Mouse (Mus musculus) midbrain, embryonic 14.5 days (tissue): ENCODE results near the gene Lck. TPM values are rescaled to one million over a fixed set of nuclear protein-coding genes. Genes with fewer than 3 reads are reported as not detected.

Source experiments
- ATAC-seq: fragments of 200-750 bp; cut with Nextera tagmentation; 2 replicates; pipeline ENCODE4 v1.8.0; 2017; ENCODE audit warnings: moderate number of reproducible peaks, moderate library complexity; ENCODE audit not compliant: low FRiP score, low TSS enrichment
- DNase-seq: peaks from one replicate; pipeline ENCODE4 v3.0.0-alpha.2; 2015
- H3K27ac ChIP-seq: fragments of 300-500 bp; sonication (generic); replicated peaks from 2 replicates; pipeline ENCODE4 v1.5.1; 2014; ENCODE audit warnings: mild to moderate bottlenecking, low read depth, low read length, moderate library complexity
- H3K27me3 ChIP-seq: fragments of 300-500 bp; sonication (generic); 2 replicates; pipeline ENCODE4 v1.6.1; 2014; ENCODE audit warnings: low read length, control low read depth, mixed read lengths; ENCODE audit not compliant: control insufficient read depth, insufficient read depth
- H3K36me3 ChIP-seq: fragments of 300-500 bp; sonication (generic); 2 replicates; pipeline ENCODE4 v1.6.1; 2014; ENCODE audit warnings: low read length, control low read depth; ENCODE audit not compliant: control insufficient read depth, insufficient read depth
- H3K4me1 ChIP-seq: fragments of 300-500 bp; sonication (generic); 2 replicates; pipeline ENCODE4 v1.6.1; 2014; ENCODE audit warnings: mild to moderate bottlenecking, antibody characterized with exemption, low read length, control low read depth; ENCODE audit not compliant: control insufficient read depth, insufficient read depth
- H3K4me2 ChIP-seq: fragments of 300-500 bp; sonication (generic); 2 replicates; pipeline ENCODE4 v1.6.1; 2014; ENCODE audit warnings: mild to moderate bottlenecking, low read length, moderate library complexity
- H3K4me3 ChIP-seq: fragments of 300-500 bp; sonication (generic); replicated peaks from 2 replicates; pipeline ENCODE4 v1.5.1; 2014; ENCODE audit warnings: low read depth, low read length
- H3K9ac ChIP-seq: fragments of 300-500 bp; sonication (generic); replicated peaks from 2 replicates; pipeline ENCODE4 v1.6.1; 2014; ENCODE audit warnings: mild to moderate bottlenecking, low read length, moderate library complexity
- H3K9me3 ChIP-seq: fragments of 300-500 bp; sonication (generic); 2 replicates; pipeline ENCODE4 v1.6.1; 2016; ENCODE audit warnings: low read length, control low read depth, mixed read lengths; ENCODE audit not compliant: control insufficient read depth
- WGBS: fragments of 180-500 bp; shearing (Covaris S2); extraction: QIAGEN DNeasy Blood & Tissue Kit; methylation state at CpG from one replicate; pipeline ENCODE4 v1.1.7; 2014; 5-methylcytosine and 5-hydroxymethylcytosine counted together
- polyA plus RNA-seq: library from polyadenylated mRNA; unstranded; fragments of >200 nt; fragmentation: Nextera tagmentation; extraction: Ambion mirVana; gene quantifications from 2 replicates; pipeline ENCODE4 v1.2.1, GENCODE M21; 2014

Gene Lck
- polyA plus RNA-seq, 1 experiment from 2014 or later = 9.0 TPM

DNA sequence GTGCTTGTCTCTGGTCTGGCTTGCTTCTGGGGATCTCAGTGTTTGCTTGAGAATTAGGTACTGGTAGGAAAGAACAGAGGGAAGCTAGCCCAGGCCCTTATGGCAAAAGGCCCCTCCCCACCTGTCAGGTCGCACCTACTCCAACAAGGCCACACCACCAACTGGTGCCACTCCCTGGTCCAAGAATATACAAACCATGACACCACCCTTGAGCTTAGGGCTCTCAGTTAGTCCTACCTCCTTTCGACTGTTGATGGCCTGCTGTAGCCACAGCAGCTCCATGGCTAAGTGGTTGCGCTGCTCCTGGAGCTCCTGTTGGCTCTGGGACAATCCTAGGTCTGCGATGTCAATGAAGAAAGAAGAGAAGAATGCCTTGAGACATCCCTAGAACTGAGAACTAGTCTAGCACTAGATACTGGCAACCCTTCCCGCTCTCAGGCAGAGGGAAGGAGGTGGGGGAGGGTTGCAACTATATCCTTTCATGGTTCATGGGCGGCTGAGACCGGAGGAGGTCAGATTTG is 43.7 kb upstream of the Lck start:
- 94% methylated on average over 7 of the region's 7 CpGs for WGBS
- no peak for DNase-seq
- Histone ChIP-seq H3K4me3 (no peak overlapping the region), H3K4me2 (no peak overlapping the region), H3K9me3 (no peaks in the 10 kb centered on the region), H3K27ac (no peak overlapping the region), H3K9ac (no peak overlapping the region), H3K4me1 (peaks cover 16% of the 10 kb centered on the region), H3K27me3 (no peaks in the 10 kb centered on the region), H3K36me3 (peaks cover 14% of the 10 kb centered on the region; the same call in 1 of the 2 replicates)
- no peak for ATAC-seq

DNA sequence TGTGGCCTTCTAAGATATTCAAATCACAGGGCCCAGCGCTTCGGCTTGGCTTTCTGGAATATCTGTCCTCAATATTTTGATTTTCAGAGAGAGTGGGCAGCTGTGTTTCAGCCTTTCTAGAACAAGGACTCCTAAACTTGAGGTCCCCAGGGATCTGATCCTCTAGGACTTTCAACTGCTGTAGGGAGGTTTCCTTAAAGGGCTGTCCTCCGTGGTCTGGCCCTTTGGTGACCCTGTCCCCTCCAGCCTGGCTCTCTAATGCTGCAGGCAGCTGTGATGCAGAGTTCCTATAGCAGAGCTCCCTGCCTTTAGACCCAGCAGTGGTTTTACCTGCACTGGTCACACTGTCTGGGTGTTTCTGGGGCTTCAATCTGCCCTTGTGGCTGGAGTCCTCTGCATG is 43.2 kb upstream of the Lck start:
- Histone ChIP-seq H3K4me1 (peaks cover 11% of the 10 kb centered on the region), H3K36me3 (peaks cover 14% of the 10 kb centered on the region; the same call in 1 of the 2 replicates), H3K9ac (no peak overlapping the region), H3K4me3 (no peak overlapping the region), H3K27ac (no peak overlapping the region), H3K27me3 (no peaks in the 10 kb centered on the region), H3K9me3 (no peaks in the 10 kb centered on the region), H3K4me2 (no peak overlapping the region)
- ATAC-seq = no peak
- DNase-seq = no peak
- WGBS = 93% methylated on average over 3 of the region's 3 CpGs

DNA sequence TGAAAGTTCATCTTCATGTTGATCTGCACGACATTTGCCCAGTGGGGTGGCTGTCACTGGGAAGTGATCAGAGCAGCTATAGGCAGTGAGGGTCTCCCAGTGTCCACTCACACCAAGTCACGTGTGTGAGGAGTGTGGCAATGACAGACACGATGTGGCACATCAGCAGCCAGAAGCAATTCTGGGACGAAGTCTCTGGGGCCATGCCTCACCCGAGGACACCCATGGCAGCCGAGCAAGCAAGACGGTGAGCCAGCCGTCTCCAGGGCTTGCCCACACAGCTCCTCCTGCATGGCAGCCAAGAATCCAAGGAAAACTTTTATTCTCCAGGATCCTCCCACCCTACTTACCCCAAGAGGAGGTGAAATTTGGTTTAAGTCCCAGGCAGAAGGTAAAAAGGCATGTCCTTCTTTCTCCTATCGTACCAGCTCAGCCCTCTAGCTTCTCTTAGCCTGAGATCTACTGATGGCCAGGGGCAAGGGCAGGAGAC is 42.4 kb upstream of the Lck start:
- Histone ChIP-seq H3K4me3 (no peak overlapping the region), H3K36me3 (peaks cover 14% of the 10 kb centered on the region; the same call in 1 of the 2 replicates), H3K9ac (no peak overlapping the region), H3K4me1 (peaks cover 8% of the 10 kb centered on the region), H3K27me3 (no peaks in the 10 kb centered on the region), H3K4me2 (no peak overlapping the region), H3K27ac (no peak overlapping the region), H3K9me3 (no peaks in the 10 kb centered on the region)
- WGBS = 88% methylated on average over 9 of the region's 9 CpGs
- ATAC-seq = no peak
- no peak for DNase-seq

DNA sequence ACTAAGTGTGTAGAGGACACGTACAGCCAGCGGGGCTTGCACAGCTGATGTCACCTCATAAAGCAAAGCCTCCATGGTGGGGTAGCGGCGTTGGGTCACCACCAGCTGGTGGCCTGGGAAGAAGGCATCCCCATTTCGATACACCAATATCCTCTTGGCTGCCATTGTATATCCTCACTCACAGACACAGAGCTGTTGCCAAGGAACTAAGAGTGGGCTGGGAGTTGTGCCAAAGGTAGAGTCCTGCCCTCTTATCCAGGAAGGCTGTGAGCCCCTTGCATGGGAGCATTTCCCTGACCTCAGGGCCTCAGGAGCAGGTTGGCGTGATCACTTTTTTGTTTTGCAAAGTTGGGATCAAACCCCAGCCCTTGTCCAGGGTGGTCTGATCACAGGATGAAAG is 40.7 kb upstream of the Lck start, which contains the start of gene Dcdc2b:
Gene Dcdc2b (minus strand): TSS at position 165 of the 400 bp plus-strand sequence.
- Histone ChIP-seq H3K4me2 (no peak within 1 kb of the TSS), H3K4me1 (peaks cover 8% of the 10 kb centered on the region), H3K27ac (no peak within 1 kb of the TSS), H3K36me3 (peaks cover 25% of the 10 kb centered on the region), H3K9me3 (no peaks in the 10 kb centered on the region), H3K4me3 (no peak within 1 kb of the TSS), H3K9ac (no peak within 1 kb of the TSS), H3K27me3 (no peaks in the 10 kb centered on the region)
- 87% methylated on average over 6 of the region's 6 CpGs for WGBS
- ATAC-seq (no peak), DNase-seq (peak; percentile 30)

GRCm38 (mm10) chr4:129610472-129610871 is 37.0 kb upstream of the Lck start:
- WGBS = 80% methylated on average over 4 of the region's 4 CpGs
- no peak overlapping the region for H3K9ac ChIP-seq

DNA sequence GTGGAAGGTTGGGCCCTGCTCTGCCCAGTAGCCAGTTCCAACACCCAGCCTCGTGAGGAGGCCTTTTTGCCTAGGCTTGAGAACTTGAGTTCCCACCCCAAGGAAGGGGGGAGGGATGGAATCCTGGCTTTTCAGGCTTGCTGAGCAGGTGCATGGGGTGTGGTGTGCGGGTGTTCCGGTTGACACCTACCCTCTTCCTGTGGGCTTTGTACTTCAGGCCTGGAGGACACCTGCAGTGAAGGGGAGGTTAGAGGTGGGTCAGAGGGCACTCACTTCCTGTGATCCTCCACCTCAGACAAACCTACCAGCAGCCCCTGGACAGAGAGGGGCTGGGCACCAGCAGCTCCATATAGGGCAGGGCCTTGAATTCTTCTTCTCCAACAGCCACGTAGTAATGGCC is 36.6 kb upstream of the Lck start:
- no peaks in the 10 kb centered on the region for H3K4me1 ChIP-seq
- H3K9ac ChIP-seq = no peak overlapping the region
- no peak overlapping the region for H3K4me2 ChIP-seq
- peaks cover 38% of the 10 kb centered on the region for H3K36me3 ChIP-seq
- H3K9me3 ChIP-seq = no peaks in the 10 kb centered on the region
- DNase-seq (no peak), ATAC-seq (no peak)
- no peak overlapping the region for H3K4me3 ChIP-seq
- H3K27me3 ChIP-seq = no peaks in the 10 kb centered on the region
- H3K27ac ChIP-seq = no peak overlapping the region
- WGBS = 87% methylated on average over 4 of the region's 4 CpGs

More at GRCm38 (mm10) chr4:129610472-129610871, 37.0 kb upstream of the Lck start:
- Histone ChIP-seq H3K4me1 (no peaks in the 10 kb centered on the region), H3K27ac (no peak overlapping the region), H3K9me3 (no peaks in the 10 kb centered on the region), H3K36me3 (peaks cover 35% of the 10 kb centered on the region), H3K4me2 (no peak overlapping the region), H3K4me3 (no peak overlapping the region), H3K27me3 (no peaks in the 10 kb centered on the region)
- DNase-seq = no peak
- ATAC-seq = no peak

DNA sequence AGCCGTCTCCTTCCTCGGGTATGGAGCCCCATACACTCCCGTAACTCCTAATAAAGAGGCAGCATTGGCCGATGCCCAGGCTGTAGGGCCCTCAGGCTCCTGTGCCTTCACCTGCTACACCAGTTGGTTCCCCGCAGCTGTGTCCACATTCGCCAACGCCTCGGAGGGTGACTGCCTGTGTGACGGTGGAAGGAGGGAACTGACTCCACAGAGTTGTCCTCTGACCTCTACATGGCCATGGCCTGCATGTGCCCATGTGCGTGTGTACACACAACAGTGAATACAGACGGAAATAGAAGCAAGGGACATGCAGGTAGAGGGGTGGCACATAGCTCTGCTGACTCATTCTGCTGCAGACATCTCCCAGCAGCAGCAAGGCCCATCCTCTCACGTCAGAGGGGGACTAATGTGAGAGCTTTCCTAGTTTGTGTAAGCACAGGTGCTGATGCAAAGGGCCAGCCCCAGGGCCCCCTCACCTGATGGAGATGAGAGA is 35.7 kb upstream of the Lck start:
- 84% methylated on average over 12 of the region's 12 CpGs for WGBS
- Histone ChIP-seq H3K4me1 (no peaks in the 10 kb centered on the region), H3K9me3 (no peaks in the 10 kb centered on the region), H3K27me3 (no peaks in the 10 kb centered on the region), H3K4me3 (no peak overlapping the region), H3K36me3 (peaks cover 45% of the 10 kb centered on the region), H3K9ac (no peak overlapping the region), H3K27ac (no peak overlapping the region), H3K4me2 (no peak overlapping the region)
- no peak; the same call in 1 of the 2 replicates for ATAC-seq
- DNase-seq = no peak

DNA sequence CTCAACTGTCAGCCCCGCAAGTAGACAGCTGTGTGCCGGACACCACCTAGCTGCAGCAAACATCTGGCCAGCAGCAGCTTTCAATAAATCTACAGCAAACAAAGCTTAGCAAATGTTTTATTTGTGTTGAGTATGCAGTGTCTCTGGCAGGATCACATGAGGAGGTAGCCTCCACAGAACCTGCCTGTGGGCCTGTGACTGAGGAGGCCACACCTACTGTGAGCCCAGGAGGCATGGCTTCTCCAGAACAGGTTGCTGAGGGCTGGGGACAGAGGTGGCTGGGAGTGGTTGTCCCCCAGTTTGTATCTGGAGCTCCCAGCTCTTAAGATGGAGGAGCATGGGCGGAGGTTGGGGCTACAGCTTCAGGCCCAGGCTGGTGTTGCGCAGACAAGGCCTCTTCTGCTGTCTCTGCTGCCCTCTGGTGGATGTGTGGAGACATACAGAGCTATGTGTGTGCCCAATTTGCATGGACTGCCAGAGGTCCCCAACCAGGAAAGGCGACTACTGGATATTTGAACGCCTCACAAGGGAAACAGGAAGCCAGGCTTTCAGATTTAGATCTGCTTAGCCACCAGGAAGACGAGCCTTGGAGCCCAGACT is 35.1 kb upstream of the Lck start:
- ATAC-seq (peak; percentile 81; the same call in 1 of the 2 replicates), DNase-seq (peak; percentile 93)
- Histone ChIP-seq H3K4me1 (no peaks in the 10 kb centered on the region), H3K27me3 (no peaks in the 10 kb centered on the region), H3K4me3 (no peak overlapping the region), H3K27ac (peak overlapping the region; percentile 67), H3K36me3 (peaks cover 52% of the 10 kb centered on the region), H3K9ac (no peak overlapping the region), H3K4me2 (no peak overlapping the region), H3K9me3 (no peaks in the 10 kb centered on the region)
- WGBS = 34% methylated on average over 7 of the region's 7 CpGs
